Mouse (Mus musculus) lung, postnatal 0 days (tissue): Measurements from ENCODE around the gene Bcl2l2. TPM values are rescaled to one million over a fixed set of nuclear protein-coding genes. Genes with fewer than 3 reads are reported as not detected.

ENCODE experiments used
- ATAC-seq: fragments of 200-750 bp; cut with Nextera tagmentation; 2 replicates; pipeline ENCODE4 v1.8.0; 2017; ENCODE audit warnings: moderate library complexity
- DNase-seq: peaks from one replicate; pipeline ENCODE4 v3.0.0-alpha.2; 2016; ENCODE audit warnings: low spot score
- H3K27ac ChIP-seq: fragments of 300-500 bp; sonication (generic); 2 replicates; pipeline ENCODE4 v1.5.1; 2014; ENCODE audit warnings: antibody characterized with exemption, mild to moderate bottlenecking, low read length, mixed read lengths
- H3K27me3 ChIP-seq: fragments of 300-500 bp; sonication (generic); replicated peaks from 2 replicates; pipeline ENCODE4 v1.6.1; 2014; ENCODE audit warnings: low read length, mixed read lengths; ENCODE audit not compliant: insufficient read depth
- H3K36me3 ChIP-seq: fragments of 300-500 bp; sonication (generic); 2 replicates; pipeline ENCODE4 v1.6.1; 2014; ENCODE audit warnings: low read length, mixed read lengths; ENCODE audit not compliant: insufficient read depth
- H3K4me1 ChIP-seq: fragments of 300-500 bp; sonication (generic); 2 replicates; pipeline ENCODE4 v1.6.1; 2014; ENCODE audit warnings: antibody characterized with exemption, low read depth, low read length, mixed read lengths; ENCODE audit not compliant: insufficient read depth
- H3K4me2 ChIP-seq: fragments of 300-500 bp; sonication (generic); replicated peaks from 2 replicates; pipeline ENCODE4 v1.6.1; 2014; ENCODE audit warnings: low read depth, mild to moderate bottlenecking, low read length, moderate library complexity, mixed read lengths
- H3K4me3 ChIP-seq: fragments of 300-500 bp; sonication (generic); 2 replicates; pipeline ENCODE4 v1.5.1; 2014; ENCODE audit warnings: low read depth, low read length
- H3K9ac ChIP-seq: fragments of 300-500 bp; sonication (generic); replicated peaks from 2 replicates; pipeline ENCODE4 v1.6.1; 2014; ENCODE audit warnings: low read depth, mild to moderate bottlenecking
- H3K9me3 ChIP-seq: fragments of 300-500 bp; sonication (generic); 2 replicates; pipeline ENCODE4 v1.6.1; 2016; ENCODE audit warnings: low read length, mixed read lengths
- CTCF ChIP-seq: IDR thresholded peaks from 2 replicates; pipeline ENCODE4 v1.5.1; 2016; ENCODE audit warnings: antibody characterized with exemption, mild to moderate bottlenecking
- EP300 ChIP-seq: IDR thresholded peaks from 2 replicates; pipeline ENCODE4 v1.6.1; 2016; ENCODE audit warnings: antibody characterized with exemption, mild to moderate bottlenecking, control low read depth
- WGBS: fragments of 180-500 bp; shearing (Covaris S2); extraction: QIAGEN DNeasy Blood & Tissue Kit; methylation state at CpG from one replicate; pipeline ENCODE4 v1.1.7; 2014; 5-methylcytosine and 5-hydroxymethylcytosine counted together
- polyA plus RNA-seq: library from polyadenylated mRNA; unstranded; fragments of >200 nt; fragmentation: Nextera tagmentation; extraction: Ambion mirVana; gene quantifications from 2 replicates; pipeline ENCODE4 v1.2.1, GENCODE M21; 2015

The Bcl2l2 gene
- 5.4 and 6.1 TPM in 2 replicates for polyA plus RNA-seq

DNA sequence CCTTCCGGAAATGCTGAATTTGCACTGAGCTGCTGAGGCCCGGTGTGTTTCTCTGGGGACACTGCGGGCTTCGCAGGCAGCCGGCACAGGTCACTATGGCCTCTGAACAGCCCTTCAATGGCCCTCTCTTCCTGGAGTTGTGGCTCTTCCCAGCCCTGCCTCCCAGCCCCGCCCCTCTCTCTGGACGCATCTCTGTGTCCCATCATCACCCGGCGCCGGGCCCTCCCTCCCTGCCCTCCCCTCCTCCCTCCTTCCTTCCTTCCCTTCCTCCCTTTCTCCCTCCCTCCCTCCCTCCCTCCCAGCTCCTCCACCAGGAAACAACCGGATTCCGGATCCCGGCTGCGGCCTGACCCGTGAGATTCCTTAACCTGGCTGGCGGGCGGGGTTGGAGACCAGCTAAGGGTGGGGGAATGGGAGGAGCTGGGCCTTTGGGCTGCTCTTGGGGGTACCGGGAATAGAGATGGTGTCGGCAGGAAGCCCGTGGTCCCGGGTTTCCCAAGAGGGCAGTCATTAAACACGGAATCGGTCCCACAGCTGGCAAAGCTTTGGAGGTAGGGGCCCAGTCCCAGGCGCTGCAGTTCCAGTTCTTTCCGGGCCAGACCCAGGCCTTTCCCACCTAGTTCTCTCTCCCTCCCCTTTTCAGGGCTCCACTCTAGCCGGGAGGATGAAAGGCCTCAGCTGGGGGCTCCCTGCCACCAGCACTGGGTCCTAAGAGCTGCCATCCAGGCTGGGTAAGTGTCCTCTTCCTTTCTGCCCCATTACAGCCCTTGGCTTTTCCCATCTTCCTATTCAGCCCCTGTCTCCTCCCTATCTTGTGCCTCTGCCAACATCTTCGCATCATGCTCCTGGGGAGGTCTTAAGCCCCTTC is at the start of gene Bcl2l2, which contains the start of gene Gm20521:
TSS of gene Bcl2l2 (plus strand) at position 224 of the 868 bp plus-strand sequence.
TSS of gene Gm20521 (plus strand) at position 288 of the 868 bp plus-strand sequence.
- Histone ChIP-seq H3K4me1 (peaks cover 4% of the 10 kb centered on the region; the same call in 1 of the 2 replicates), H3K4me3 (peak within 1 kb of the TSS; percentile 63), H3K4me2 (peak within 1 kb of the TSS; percentile 70), H3K9me3 (no peaks in the 10 kb centered on the region), H3K27me3 (no peaks in the 10 kb centered on the region), H3K9ac (peak within 1 kb of the TSS; percentile 84), H3K36me3 (0 out of 2 replicates have a peak, but pooled peaks cover 4% of the 10 kb centered on the region), H3K27ac (peak within 1 kb of the TSS; percentile 97)
- WGBS = 2% methylated on average over 22 of the region's 27 CpGs
- DNase-seq (peak; percentile 95), ATAC-seq (peak; percentile 95)
- no peak for TF ChIP-seq EP300
- no peak for TF ChIP-seq CTCF

DNA sequence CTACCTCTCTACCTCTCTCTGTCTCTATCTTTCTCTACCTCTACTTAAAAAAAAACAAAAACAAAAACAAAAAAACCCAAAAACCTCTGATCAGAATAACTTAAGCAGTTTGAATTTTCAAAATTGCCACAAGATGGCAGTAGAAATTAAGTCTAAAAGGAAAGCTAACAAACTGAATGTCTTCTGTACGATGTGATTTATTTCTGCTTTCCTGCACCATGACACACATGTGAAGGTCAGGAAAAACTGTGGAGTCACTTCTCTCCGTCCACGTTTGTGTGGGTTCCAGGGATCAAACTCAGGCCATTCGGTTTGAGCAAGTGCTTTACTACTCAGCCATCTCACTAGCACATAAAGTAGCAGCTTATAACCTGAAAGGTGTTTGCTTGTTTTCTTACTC is 39.7 kb upstream of the Bcl2l2 start:
- no peak overlapping the region for H3K4me2 ChIP-seq
- no peaks in the 10 kb centered on the region for H3K4me1 ChIP-seq
- no peak for TF ChIP-seq EP300
- TF ChIP-seq CTCF = peak; percentile 59
- WGBS = under 1% methylated on average over 4 of the region's 4 CpGs
- no peaks in the 10 kb centered on the region for H3K9me3 ChIP-seq
- no peaks in the 10 kb centered on the region for H3K36me3 ChIP-seq
- H3K27ac ChIP-seq = no peak overlapping the region
- H3K9ac ChIP-seq = no peak overlapping the region
- ATAC-seq (no peak), DNase-seq (peak; percentile 82)
- no peak overlapping the region for H3K4me3 ChIP-seq
- H3K27me3 ChIP-seq = no peaks in the 10 kb centered on the region

DNA sequence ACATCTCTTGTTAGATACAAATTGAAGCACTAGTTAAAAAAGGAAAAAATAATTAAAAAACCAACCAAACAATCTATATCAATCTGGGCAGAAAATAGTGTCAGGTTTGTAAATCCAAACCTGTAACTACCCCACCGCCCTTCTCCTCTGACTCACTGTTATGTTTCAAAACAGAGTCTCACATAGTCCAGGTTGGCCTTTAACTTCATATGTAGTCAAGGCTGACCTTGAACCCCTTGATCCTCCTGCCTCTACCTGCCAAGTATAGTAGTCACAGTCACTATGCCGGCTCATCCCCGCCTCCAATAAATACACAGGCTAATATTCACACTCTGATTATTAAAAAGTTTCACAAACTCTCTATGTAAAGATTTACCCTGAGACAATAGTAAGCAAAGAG is 27.5 kb upstream of the Bcl2l2 start:
- H3K27ac ChIP-seq = no peak overlapping the region

GRCm38 (mm10) chr14:54856703-54857102 is 26.5 kb upstream of the Bcl2l2 start:
- H3K4me2 ChIP-seq = no peak overlapping the region
- H3K27ac ChIP-seq = no peak overlapping the region
- no peak overlapping the region for H3K9ac ChIP-seq
- no peak overlapping the region for H3K4me3 ChIP-seq
- no peaks in the 10 kb centered on the region for H3K27me3 ChIP-seq
- H3K9me3 ChIP-seq = no peaks in the 10 kb centered on the region
- no peak for ATAC-seq
- H3K4me1 ChIP-seq = no peaks in the 10 kb centered on the region
- DNase-seq = no peak
- WGBS = 88% methylated on average over 7 of the region's 7 CpGs
- H3K36me3 ChIP-seq = no peaks in the 10 kb centered on the region
- TF ChIP-seq CTCF (no peak), EP300 (no peak)

More for the DNA sequence above, 27.5 kb upstream of the Bcl2l2 start:
- Histone ChIP-seq H3K36me3 (no peaks in the 10 kb centered on the region), H3K4me2 (no peak overlapping the region), H3K9me3 (no peaks in the 10 kb centered on the region), H3K4me1 (no peaks in the 10 kb centered on the region), H3K27me3 (no peaks in the 10 kb centered on the region), H3K4me3 (no peak overlapping the region), H3K9ac (no peak overlapping the region)
- no peak for DNase-seq
- TF ChIP-seq EP300 (no peak), CTCF (no peak)
- ATAC-seq = no peak
- 95% methylated on average over 3 of the region's 3 CpGs for WGBS

DNA sequence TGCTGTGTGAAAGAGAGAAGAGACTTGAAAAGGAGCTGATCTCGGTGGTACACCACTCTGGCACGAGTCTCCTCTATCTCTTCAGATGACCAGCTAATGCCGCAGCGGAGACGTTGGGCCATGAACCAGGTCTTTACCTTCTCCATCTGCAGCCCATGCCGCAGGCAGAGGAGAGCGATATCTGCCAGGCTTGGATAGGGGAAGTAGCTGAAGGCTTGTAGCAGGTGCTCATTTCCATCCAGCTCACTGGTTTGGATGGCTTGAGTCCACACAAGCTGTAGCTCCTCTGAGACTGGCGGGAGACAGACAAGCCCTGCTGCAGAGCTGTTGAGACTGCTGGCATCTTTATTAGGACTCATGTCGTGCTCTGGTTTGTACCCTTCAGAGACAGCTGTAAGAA is 25.3 kb upstream of the Bcl2l2 start:
- ATAC-seq (no peak), DNase-seq (no peak)
- H3K4me3 ChIP-seq = no peak overlapping the region
- no peaks in the 10 kb centered on the region for H3K4me1 ChIP-seq
- H3K9me3 ChIP-seq = no peaks in the 10 kb centered on the region
- no peaks in the 10 kb centered on the region for H3K27me3 ChIP-seq
- TF ChIP-seq CTCF (no peak), EP300 (no peak)
- H3K36me3 ChIP-seq = no peaks in the 10 kb centered on the region
- no peak overlapping the region for H3K27ac ChIP-seq
- H3K4me2 ChIP-seq = no peak overlapping the region
- 92% methylated on average over 9 of the region's 9 CpGs for WGBS
- H3K9ac ChIP-seq = no peak overlapping the region

GRCm38 (mm10) chr14:54860511-54860910 is 22.7 kb upstream of the Bcl2l2 start:
- Histone ChIP-seq H3K4me1 (peaks cover 3% of the 10 kb centered on the region; the same call in 1 of the 2 replicates), H3K4me2 (no peak overlapping the region), H3K27ac (no peak overlapping the region), H3K36me3 (no peaks in the 10 kb centered on the region), H3K9ac (no peak overlapping the region), H3K27me3 (no peaks in the 10 kb centered on the region), H3K4me3 (no peak overlapping the region), H3K9me3 (no peaks in the 10 kb centered on the region)
- TF ChIP-seq EP300 (no peak), CTCF (peak; percentile 81)
- DNase-seq (peak; percentile 48), ATAC-seq (no peak)
- WGBS = 40% methylated on average over 2 of the region's 2 CpGs
